Mouse (Mus musculus): ENCODE data around the gene Add1. TPM values are rescaled to one million over a fixed set of nuclear protein-coding genes. Genes with fewer than 3 reads are reported as not detected.
"Not testable (repeated sequence)": the region's sequence is repeated elsewhere in the genome, so short reads cannot be mapped to it uniquely, and the experiment has no call there.

The Add1 gene
- total and polyA plus RNA-seq, 2 experiments from 2014 or later, result 104 to 246 TPM

DNA sequence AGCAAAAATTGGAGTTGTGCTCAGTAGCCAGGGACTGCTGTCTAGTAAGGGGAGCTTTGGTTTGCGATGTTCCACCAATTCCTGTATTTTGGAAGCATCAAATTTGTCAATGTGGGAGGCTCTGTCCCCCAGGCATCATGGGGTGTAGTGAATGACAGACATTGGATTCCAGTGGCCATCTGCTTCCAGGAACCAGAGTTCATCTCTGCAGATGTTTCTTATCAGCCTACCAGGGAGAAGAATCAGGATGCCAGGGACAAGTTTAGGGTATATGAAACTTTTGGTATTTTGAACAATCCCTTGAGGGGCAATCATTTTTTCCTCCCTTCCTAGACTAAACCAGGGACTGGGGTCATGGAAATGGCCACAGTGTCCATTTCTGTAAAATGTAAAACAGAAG is 9.6 kb upstream of the Add1 start:
- TF ChIP-seq CTCF (IDR thresholded peaks at IDR 0.05; ENCODE audit: low read depth) (no peak), EP300 (IDR thresholded peaks at IDR 0.05; ENCODE audit: low read depth) (no peak)
- no peak for DNase-seq (ENCODE audit: low spot score)
- Histone ChIP-seq H3K4me2 (ENCODE audit: low read depth, low read length) (no peak overlapping the region), H3K4me3 (ENCODE audit: low read depth, low read length) (no peak overlapping the region), H3K9ac (replicated peaks; ENCODE audit: low read depth, low read length) (no peak overlapping the region), H3K9me3 (replicated peaks; ENCODE audit: control insufficient read depth, low read length) (no peaks in the 10 kb centered on the region), H3K27ac (ENCODE audit: low read depth) (no peak overlapping the region), H3K4me1 (ENCODE audit: control insufficient read depth, insufficient read depth) (peaks cover 19% of the 10 kb centered on the region; the same call in 1 of the 2 replicates), H3K27me3 (ENCODE audit: control insufficient read depth, insufficient read depth, low read length) (no peaks in the 10 kb centered on the region), H3K36me3 (replicated peaks; ENCODE audit: control insufficient read depth, insufficient read depth, low read length) (peaks cover 34% of the 10 kb centered on the region)
- no peak for ATAC-seq (ENCODE audit: insufficient read depth, low read depth)
- WGBS, result 96% methylated on average over 1 of the region's 1 CpGs

DNA sequence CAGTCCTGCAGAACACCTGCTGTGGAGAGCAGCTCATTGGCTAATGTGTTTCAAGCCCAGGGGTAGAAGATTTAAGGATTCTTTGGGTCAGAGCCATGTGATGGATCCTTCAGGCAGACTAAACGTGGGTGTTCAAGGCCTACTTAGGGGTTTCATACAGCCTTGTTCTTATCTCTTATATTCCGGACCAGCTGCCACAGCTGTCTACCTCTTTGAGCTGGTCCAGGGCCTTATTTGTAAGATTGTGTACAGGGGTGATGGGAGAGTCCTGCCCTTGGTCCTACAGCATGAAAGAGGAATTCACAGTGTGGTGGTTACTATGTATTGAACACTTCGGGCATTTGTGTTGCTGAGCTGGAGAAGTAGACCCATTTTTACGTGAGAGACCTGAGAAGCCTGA is 9.2 kb upstream of the Add1 start:
- Histone ChIP-seq H3K4me1 (ENCODE audit: control insufficient read depth, insufficient read depth) (peaks cover 19% of the 10 kb centered on the region; the same call in 1 of the 2 replicates), H3K36me3 (replicated peaks; ENCODE audit: control insufficient read depth, insufficient read depth, low read length) (peaks cover 30% of the 10 kb centered on the region), H3K4me2 (ENCODE audit: low read depth, low read length) (no peak overlapping the region), H3K9me3 (replicated peaks; ENCODE audit: control insufficient read depth, low read length) (no peaks in the 10 kb centered on the region), H3K4me3 (ENCODE audit: low read depth, low read length) (no peak overlapping the region), H3K9ac (replicated peaks; ENCODE audit: low read depth, low read length) (no peak overlapping the region), H3K27me3 (ENCODE audit: control insufficient read depth, insufficient read depth, low read length) (no peaks in the 10 kb centered on the region), H3K27ac (ENCODE audit: low read depth) (no peak overlapping the region)
- ATAC-seq (ENCODE audit: insufficient read depth, low read depth) (no peak), DNase-seq (ENCODE audit: low spot score) (no peak)
- 75% methylated on average over 4 of the region's 4 CpGs for WGBS
- no peak for TF ChIP-seq CTCF (IDR thresholded peaks at IDR 0.05; ENCODE audit: low read depth)
- no peak for TF ChIP-seq EP300 (IDR thresholded peaks at IDR 0.05; ENCODE audit: low read depth)

DNA sequence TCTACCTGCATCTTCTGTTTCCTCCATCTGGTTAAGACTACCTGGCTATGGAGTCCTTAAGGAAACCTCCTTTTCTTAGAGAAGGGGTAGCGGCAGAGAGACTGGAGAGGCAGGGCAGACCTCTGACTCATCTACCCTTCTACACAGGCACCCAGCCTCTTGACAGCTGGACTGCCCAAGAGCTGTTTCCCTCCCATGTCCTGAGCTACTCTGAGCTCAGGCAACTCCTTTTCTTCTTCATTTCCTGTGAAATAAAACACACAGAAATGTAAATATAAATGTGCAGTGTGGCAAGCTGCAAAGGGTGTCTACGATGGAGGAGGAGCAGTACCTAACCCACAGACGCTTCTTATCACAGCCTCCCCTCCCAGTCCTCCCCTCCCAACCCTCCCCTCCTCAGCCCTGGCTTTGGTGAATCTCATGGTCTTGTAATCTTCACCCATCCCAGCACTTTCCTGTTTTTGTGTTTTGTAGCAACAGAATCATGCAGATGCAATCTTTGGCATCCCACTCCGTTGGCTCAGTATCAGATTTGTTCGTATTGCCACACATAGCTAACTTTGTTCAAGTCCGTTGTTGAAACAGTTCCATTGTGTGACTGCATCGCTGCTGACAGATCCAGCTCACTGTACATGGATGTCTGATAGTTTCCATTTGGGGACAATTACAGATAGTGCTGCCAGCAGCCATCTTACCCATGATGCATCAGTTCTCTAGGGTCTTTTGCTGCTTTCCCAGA is 7.8 kb upstream of the Add1 start:
- ATAC-seq (ENCODE audit: insufficient read depth, low read depth) (peak; percentile 85), DNase-seq (ENCODE audit: low spot score) (peak; percentile 79)
- H3K4me2 ChIP-seq (ENCODE audit: low read depth, low read length), result peak overlapping the region; percentile 11; the same call in 1 of the 2 replicates
- H3K27me3 ChIP-seq (ENCODE audit: control insufficient read depth, insufficient read depth, low read length), result no peaks in the 10 kb centered on the region
- peaks cover 16% of the 10 kb centered on the region for H3K36me3 ChIP-seq (replicated peaks; ENCODE audit: control insufficient read depth, insufficient read depth, low read length)
- H3K9ac ChIP-seq (replicated peaks; ENCODE audit: low read depth, low read length), result no peak overlapping the region
- TF ChIP-seq EP300 (IDR thresholded peaks at IDR 0.05; ENCODE audit: low read depth) (no peak), CTCF (IDR thresholded peaks at IDR 0.05; ENCODE audit: low read depth) (no peak)
- peak overlapping the region; percentile 77 for H3K27ac ChIP-seq (ENCODE audit: low read depth)
- H3K9me3 ChIP-seq (replicated peaks; ENCODE audit: control insufficient read depth, low read length), result no peaks in the 10 kb centered on the region
- H3K4me3 ChIP-seq (ENCODE audit: low read depth, low read length), result no peak overlapping the region
- H3K4me1 ChIP-seq (ENCODE audit: control insufficient read depth, insufficient read depth), result peaks cover 19% of the 10 kb centered on the region; the same call in 1 of the 2 replicates
- WGBS, result 12% methylated on average over 7 of the region's 7 CpGs

DNA sequence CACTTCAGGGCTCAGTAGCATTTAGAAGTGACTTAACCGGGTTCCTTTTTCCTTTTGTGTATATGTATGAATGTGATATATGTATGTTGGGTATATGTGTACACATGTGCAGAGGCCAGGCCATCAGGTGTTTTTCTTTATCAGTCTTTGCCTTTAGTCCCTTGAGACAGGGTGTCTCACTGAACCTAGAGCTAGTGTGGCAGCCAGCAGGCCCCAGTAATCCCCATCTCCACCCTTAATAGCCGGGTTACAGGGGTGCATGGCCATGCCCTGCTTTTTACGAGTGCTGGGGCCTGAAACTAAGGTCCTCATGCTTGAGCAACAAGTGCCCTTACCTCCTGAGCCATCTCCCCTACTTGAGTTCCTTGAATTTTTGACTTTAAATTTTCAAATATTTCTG is 1.9 kb upstream of the Add1 start:
- no peak overlapping the region for H3K4me2 ChIP-seq (ENCODE audit: low read depth, low read length)
- ATAC-seq (ENCODE audit: insufficient read depth, low read depth) (no peak), DNase-seq (ENCODE audit: low spot score) (no peak)
- no peak overlapping the region for H3K27ac ChIP-seq (ENCODE audit: low read depth)
- H3K27me3 ChIP-seq (ENCODE audit: control insufficient read depth, insufficient read depth, low read length), result no peaks in the 10 kb centered on the region
- 87% methylated on average over 3 of the region's 3 CpGs for WGBS
- TF ChIP-seq EP300 (IDR thresholded peaks at IDR 0.05; ENCODE audit: low read depth) (no peak), CTCF (IDR thresholded peaks at IDR 0.05; ENCODE audit: low read depth) (no peak)
- H3K9ac ChIP-seq (replicated peaks; ENCODE audit: low read depth, low read length), result no peak overlapping the region
- no peaks in the 10 kb centered on the region for H3K36me3 ChIP-seq (replicated peaks; ENCODE audit: control insufficient read depth, insufficient read depth, low read length)
- peaks cover 13% of the 10 kb centered on the region for H3K4me1 ChIP-seq (ENCODE audit: control insufficient read depth, insufficient read depth)
- no peaks in the 10 kb centered on the region for H3K9me3 ChIP-seq (replicated peaks; ENCODE audit: control insufficient read depth, low read length)
- no peak overlapping the region for H3K4me3 ChIP-seq (ENCODE audit: low read depth, low read length)

DNA sequence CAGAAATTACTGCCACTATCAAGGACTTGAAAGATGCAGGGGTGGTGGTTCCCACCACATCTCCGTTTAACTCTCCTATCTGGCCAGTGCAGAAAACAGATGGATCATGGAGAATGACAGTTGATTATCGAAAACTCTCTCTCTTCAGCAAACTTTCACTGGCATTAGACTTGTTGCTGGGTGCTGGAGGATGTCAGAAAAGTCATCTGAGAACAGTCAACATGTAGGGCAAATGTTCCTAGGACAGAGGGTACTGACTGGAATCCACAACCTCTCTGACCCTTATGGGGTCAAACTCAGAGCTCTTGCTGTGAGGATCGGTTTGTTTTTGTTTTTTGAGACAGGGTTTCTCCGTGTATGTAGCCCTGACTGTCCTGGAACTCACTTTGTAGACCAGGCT is 896 bp upstream of the Add1 start:
- H3K4me1 ChIP-seq (ENCODE audit: control insufficient read depth, insufficient read depth), result peaks cover 13% of the 10 kb centered on the region
- not testable (repeated sequence) for H3K9me3 ChIP-seq (replicated peaks; ENCODE audit: control insufficient read depth, low read length); H3K36me3 ChIP-seq (replicated peaks; ENCODE audit: control insufficient read depth, insufficient read depth, low read length); DNase-seq (ENCODE audit: low spot score); ATAC-seq (ENCODE audit: insufficient read depth, low read depth); H3K27me3 ChIP-seq (ENCODE audit: control insufficient read depth, insufficient read depth, low read length)
- peak overlapping the region; percentile 94 for H3K4me3 ChIP-seq (ENCODE audit: low read depth, low read length)
- 35% methylated on average over 4 of the region's 4 CpGs for WGBS
- H3K9ac ChIP-seq (replicated peaks; ENCODE audit: low read depth, low read length), result peak overlapping the region; percentile 94; the same call in 1 of the 2 replicates
- H3K4me2 ChIP-seq (ENCODE audit: low read depth, low read length), result peak overlapping the region; percentile 61
- peak overlapping the region; percentile 92 for H3K27ac ChIP-seq (ENCODE audit: low read depth)

DNA sequence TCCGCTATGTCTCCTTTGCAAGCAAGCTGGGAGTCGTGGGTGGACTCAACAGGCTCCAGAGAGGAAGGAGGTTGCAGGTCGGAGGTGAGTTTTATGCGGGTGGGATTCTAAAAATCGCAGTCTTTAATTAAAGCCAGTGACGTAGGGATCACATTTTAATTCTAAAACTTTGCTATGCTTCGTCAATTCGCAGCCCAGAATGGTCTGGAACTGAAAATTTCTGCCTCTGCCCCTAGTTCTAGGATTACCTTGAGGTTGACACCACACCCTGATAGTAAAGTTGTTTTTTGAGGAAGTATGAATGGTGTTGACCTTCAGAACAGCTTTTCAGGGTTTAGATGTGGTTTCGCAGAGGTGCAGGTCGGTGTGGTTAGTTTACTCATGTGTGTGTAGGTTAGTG is 1.3 kb downstream of the Add1 start:
- Histone ChIP-seq H3K27ac (ENCODE audit: low read depth) (peak overlapping the region; percentile 92; the same call in 1 of the 2 replicates), H3K9me3 (replicated peaks; ENCODE audit: control insufficient read depth, low read length) (no peaks in the 10 kb centered on the region), H3K27me3 (ENCODE audit: control insufficient read depth, insufficient read depth, low read length) (no peaks in the 10 kb centered on the region), H3K4me1 (ENCODE audit: control insufficient read depth, insufficient read depth) (peaks cover 13% of the 10 kb centered on the region), H3K4me3 (ENCODE audit: low read depth, low read length) (peak overlapping the region; percentile 94), H3K4me2 (ENCODE audit: low read depth, low read length) (peak overlapping the region; percentile 77), H3K36me3 (replicated peaks; ENCODE audit: control insufficient read depth, insufficient read depth, low read length) (no peaks in the 10 kb centered on the region; the same call in 1 of the 2 replicates), H3K9ac (replicated peaks; ENCODE audit: low read depth, low read length) (peak overlapping the region; percentile 94)
- 26% methylated on average over 10 of the region's 10 CpGs for WGBS
- DNase-seq (ENCODE audit: low spot score) (no peak), ATAC-seq (ENCODE audit: insufficient read depth, low read depth) (no peak)
- no peak for TF ChIP-seq EP300 (IDR thresholded peaks at IDR 0.05; ENCODE audit: low read depth)

All from heart, postnatal 0 days (tissue).